Mouse (Mus musculus) forebrain, embryonic 16.5 days (tissue): Measurements from ENCODE around the gene 4930402H24Rik. TPM values are rescaled to one million over a fixed set of nuclear protein-coding genes. Genes with fewer than 3 reads are reported as not detected.
"Not testable (repeated sequence)": the region's sequence is repeated elsewhere in the genome, so short reads cannot be mapped to it uniquely, and the experiment has no call there.

ENCODE experiments used
- ATAC-seq: fragments of 200-750 bp; cut with Nextera tagmentation; 2 replicates; pipeline ENCODE4 v1.8.0; 2017; ENCODE audit warnings: mild to moderate bottlenecking, moderate library complexity
- H3K27ac ChIP-seq: fragments of 300-500 bp; sonication (generic); 2 replicates; pipeline ENCODE4 v1.5.1; 2014; ENCODE audit warnings: low read length, control low read depth
- H3K27me3 ChIP-seq: fragments of 300-500 bp; sonication (generic); replicated peaks from 2 replicates; pipeline ENCODE4 v1.6.1; 2014; ENCODE audit warnings: low read length; ENCODE audit not compliant: control insufficient read depth, insufficient read depth
- H3K36me3 ChIP-seq: fragments of 300-500 bp; sonication (generic); 2 replicates; pipeline ENCODE4 v1.6.1; 2014; ENCODE audit not compliant: control insufficient read depth, insufficient read depth
- H3K4me1 ChIP-seq: fragments of 300-500 bp; sonication (generic); replicated peaks from 2 replicates; pipeline ENCODE4 v1.6.1; 2014; ENCODE audit warnings: low read length; ENCODE audit not compliant: control insufficient read depth, insufficient read depth
- H3K4me2 ChIP-seq: fragments of 300-500 bp; sonication (generic); 2 replicates; pipeline ENCODE4 v1.6.1; 2014; ENCODE audit warnings: mild to moderate bottlenecking, low read length, control low read depth
- H3K4me3 ChIP-seq: fragments of 300-500 bp; sonication (generic); replicated peaks from 2 replicates; pipeline ENCODE4 v1.5.1; 2014; ENCODE audit warnings: mild to moderate bottlenecking, low read length, control low read depth
- H3K9ac ChIP-seq: fragments of 300-500 bp; sonication (generic); replicated peaks from 2 replicates; pipeline ENCODE4 v1.6.1; 2014; ENCODE audit warnings: low read depth, low read length, control low read depth
- H3K9me3 ChIP-seq: fragments of 300-500 bp; sonication (generic); 2 replicates; pipeline ENCODE4 v1.6.1; 2016; ENCODE audit warnings: low read length; ENCODE audit not compliant: control insufficient read depth
- WGBS: fragments of 180-500 bp; shearing (Covaris S2); extraction: QIAGEN DNeasy Blood & Tissue Kit; methylation state at CpG from one replicate; pipeline ENCODE4 v1.1.7; 2014; 5-methylcytosine and 5-hydroxymethylcytosine counted together
- polyA plus RNA-seq: library from polyadenylated mRNA; unstranded; fragments of >200 nt; fragmentation: Nextera tagmentation; extraction: Ambion mirVana; gene quantifications from 2 replicates; pipeline ENCODE4 v1.2.1, GENCODE M21; 2015

The 4930402H24Rik gene
- polyA plus RNA-seq, 1 experiment from 2014 or later = 109 TPM

- WGBS = 94% methylated on average over 4 of the region's 4 CpGs
- H3K9ac ChIP-seq = no peak overlapping the region
- no peak overlapping the region for H3K27ac ChIP-seq
- no peak overlapping the region for H3K4me3 ChIP-seq
- peaks cover 4% of the 10 kb centered on the region for H3K4me1 ChIP-seq
- H3K36me3 ChIP-seq = no peaks in the 10 kb centered on the region
- no peaks in the 10 kb centered on the region for H3K9me3 ChIP-seq
- no peak overlapping the region for H3K4me2 ChIP-seq
- H3K27me3 ChIP-seq = no peaks in the 10 kb centered on the region
- ATAC-seq = no peak
These were observed 76.7 kb downstream of the 4930402H24Rik start for GRCm38 (mm10) chr2:130829496-130829895.

DNA sequence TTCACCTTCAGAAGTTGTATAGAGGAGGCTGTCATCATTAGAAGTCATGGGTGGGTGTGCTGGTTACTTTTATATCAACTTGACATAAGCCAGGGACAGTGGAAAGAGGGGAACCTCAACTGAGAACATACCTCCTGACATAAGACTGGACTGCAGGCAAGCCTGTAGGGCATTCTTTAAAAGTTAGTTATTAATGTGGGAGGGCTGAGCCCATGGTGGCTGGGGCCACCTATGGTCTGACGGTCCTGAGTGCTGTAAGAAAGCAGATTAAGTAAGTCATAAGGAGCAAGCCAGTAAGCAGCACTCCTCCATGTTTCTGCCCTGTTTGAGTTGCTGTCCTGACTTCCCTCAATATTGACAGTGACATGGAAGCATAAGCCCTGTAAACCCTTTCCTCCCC, 77.5 kb downstream of the 4930402H24Rik start:
- no peak for ATAC-seq
- 79% methylated on average over 1 of the region's 1 CpGs for WGBS
- no peak overlapping the region for H3K4me2 ChIP-seq

GRCm38 (mm10) chr2:130828066-130828465, 78.1 kb downstream of the 4930402H24Rik start:
- not testable (repeated sequence) for H3K4me3 ChIP-seq, H3K4me1 ChIP-seq, H3K4me2 ChIP-seq, H3K27ac ChIP-seq, H3K27me3 ChIP-seq, ATAC-seq, H3K36me3 ChIP-seq, H3K9ac ChIP-seq, H3K9me3 ChIP-seq
- WGBS = 85% methylated on average over 3 of the region's 3 CpGs

More for the DNA sequence above, 77.5 kb downstream of the 4930402H24Rik start:
- no peaks in the 10 kb centered on the region for H3K9me3 ChIP-seq
- H3K4me3 ChIP-seq = no peak overlapping the region
- peaks cover 3% of the 10 kb centered on the region for H3K4me1 ChIP-seq
- H3K36me3 ChIP-seq = no peaks in the 10 kb centered on the region
- no peak overlapping the region for H3K9ac ChIP-seq
- H3K27ac ChIP-seq = no peak overlapping the region
- no peaks in the 10 kb centered on the region for H3K27me3 ChIP-seq

- H3K4me1 ChIP-seq = no peaks in the 10 kb centered on the region; the same call in 1 of the 2 replicates
- no peaks in the 10 kb centered on the region for H3K9me3 ChIP-seq
- ATAC-seq = 0 out of 2 replicates have a peak, but pooled peaks have one; percentile 45
- H3K4me2 ChIP-seq = no peak overlapping the region
- H3K27me3 ChIP-seq = no peaks in the 10 kb centered on the region
- H3K4me3 ChIP-seq = no peak overlapping the region
- H3K27ac ChIP-seq = no peak overlapping the region
- H3K36me3 ChIP-seq = no peaks in the 10 kb centered on the region
- 27% methylated on average over 2 of the region's 2 CpGs for WGBS
- no peak overlapping the region for H3K9ac ChIP-seq
These were observed 78.8 kb downstream of the 4930402H24Rik start for GRCm38 (mm10) chr2:130827410-130827809.

DNA sequence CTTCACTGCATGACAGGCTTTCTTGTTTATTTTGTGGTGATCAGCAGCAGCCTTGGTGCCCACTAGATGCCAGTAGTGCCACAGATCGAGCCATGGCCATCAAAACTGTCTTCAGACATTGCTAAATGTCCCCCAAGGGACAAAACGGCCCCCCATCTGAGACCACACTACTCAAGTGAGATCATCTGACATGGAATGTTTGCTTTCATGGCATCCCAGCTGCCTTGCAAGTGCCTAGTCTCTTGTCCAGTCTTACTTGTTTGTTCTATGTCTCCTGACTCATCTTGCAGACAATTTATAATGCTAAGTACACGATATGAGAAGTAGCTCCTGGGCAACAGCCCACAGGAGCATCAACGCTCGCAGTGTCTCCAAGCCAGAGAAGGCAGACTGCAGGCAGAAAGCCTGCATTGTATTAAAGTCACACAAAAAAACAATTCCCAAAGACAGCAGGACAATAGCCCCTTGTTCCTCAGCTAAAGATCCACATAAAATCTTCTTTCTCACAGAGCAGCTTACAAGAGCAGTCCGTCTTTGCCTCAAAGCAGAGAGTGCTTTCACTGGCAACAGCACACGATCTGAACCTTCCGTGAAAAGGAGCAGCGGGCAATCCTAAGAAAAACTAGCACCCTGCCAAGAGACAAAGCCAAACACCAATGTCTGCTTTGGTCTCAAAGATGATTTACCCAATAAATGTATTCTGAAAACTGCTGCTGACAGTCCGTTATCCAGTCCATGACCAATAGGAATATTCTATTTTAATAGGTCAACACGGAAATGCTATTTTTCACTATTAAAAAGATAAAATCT, 87.2 kb downstream of the 4930402H24Rik start:
- no peaks in the 10 kb centered on the region for H3K9me3 ChIP-seq
- ATAC-seq = 0 out of 2 replicates have a peak, but pooled peaks have one; percentile 15
- H3K4me2 ChIP-seq = no peak overlapping the region
- H3K4me3 ChIP-seq = no peak overlapping the region
- peaks cover 4% of the 10 kb centered on the region; the same call in 1 of the 2 replicates for H3K4me1 ChIP-seq
- H3K36me3 ChIP-seq = peaks cover 16% of the 10 kb centered on the region
- H3K27me3 ChIP-seq = no peaks in the 10 kb centered on the region
- no peak overlapping the region for H3K27ac ChIP-seq
- no peak overlapping the region for H3K9ac ChIP-seq
- 37% methylated on average over 11 of the region's 11 CpGs for WGBS

- Histone ChIP-seq H3K9me3 (no peaks in the 10 kb centered on the region; the same call in 1 of the 2 replicates), H3K4me1 (peaks cover 4% of the 10 kb centered on the region; the same call in 1 of the 2 replicates), H3K36me3 (peaks cover 17% of the 10 kb centered on the region), H3K9ac (no peak overlapping the region), H3K4me2 (no peak overlapping the region), H3K4me3 (no peak overlapping the region), H3K27me3 (no peaks in the 10 kb centered on the region), H3K27ac (no peak overlapping the region)
- no peak for ATAC-seq
- 95% methylated on average over 1 of the region's 1 CpGs for WGBS
These were observed 88.3 kb downstream of the 4930402H24Rik start for GRCm38 (mm10) chr2:130817865-130818264.

GRCm38 (mm10) chr2:130816205-130816604, 90.0 kb downstream of the 4930402H24Rik start:
- WGBS = 94% methylated on average over 5 of the region's 5 CpGs
- Histone ChIP-seq H3K9me3 (no peaks in the 10 kb centered on the region; the same call in 1 of the 2 replicates), H3K4me3 (no peak overlapping the region), H3K27me3 (no peaks in the 10 kb centered on the region), H3K27ac (no peak overlapping the region), H3K9ac (no peak overlapping the region), H3K4me2 (no peak overlapping the region), H3K36me3 (peaks cover 29% of the 10 kb centered on the region), H3K4me1 (peaks cover 4% of the 10 kb centered on the region; the same call in 1 of the 2 replicates)
- ATAC-seq = no peak

DNA sequence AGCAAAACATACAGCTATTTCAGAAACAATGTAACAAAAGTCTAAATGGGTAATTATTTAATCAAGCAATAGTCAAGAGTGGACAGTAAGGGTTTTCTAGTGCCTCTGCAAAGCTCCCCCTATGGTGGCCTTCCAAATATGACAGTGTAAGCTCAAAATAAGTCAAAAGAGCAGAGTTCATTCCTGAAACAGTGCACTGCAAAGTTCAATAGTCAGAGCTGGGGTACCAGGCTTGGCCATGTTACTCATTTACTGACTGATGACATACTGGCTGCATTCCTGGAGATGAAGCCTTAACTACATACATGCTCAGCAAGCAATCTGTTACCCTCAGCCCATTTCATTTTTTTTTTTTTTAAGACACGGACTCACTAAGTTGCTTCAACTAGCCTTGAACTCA, 91.7 kb downstream of the 4930402H24Rik start:
- peaks cover 4% of the 10 kb centered on the region; the same call in 1 of the 2 replicates for H3K4me1 ChIP-seq
- H3K36me3 ChIP-seq = peaks cover 36% of the 10 kb centered on the region
- WGBS = 85% methylated on average over 1 of the region's 1 CpGs
- H3K4me2 ChIP-seq = no peak overlapping the region
- no peak overlapping the region for H3K9ac ChIP-seq
- no peak overlapping the region for H3K4me3 ChIP-seq
- ATAC-seq = no peak
- no peak overlapping the region for H3K27ac ChIP-seq
- no peaks in the 10 kb centered on the region; the same call in 1 of the 2 replicates for H3K9me3 ChIP-seq
- no peaks in the 10 kb centered on the region for H3K27me3 ChIP-seq

- H3K9me3 ChIP-seq = no peaks in the 10 kb centered on the region; the same call in 1 of the 2 replicates
- no peak overlapping the region for H3K4me3 ChIP-seq
- ATAC-seq = no peak
- H3K27me3 ChIP-seq = no peaks in the 10 kb centered on the region
- H3K36me3 ChIP-seq = peaks cover 38% of the 10 kb centered on the region
- H3K27ac ChIP-seq = no peak overlapping the region
- no peaks in the 10 kb centered on the region for H3K4me1 ChIP-seq
- no peak overlapping the region for H3K9ac ChIP-seq
- 77% methylated on average over 6 of the region's 6 CpGs for WGBS
- H3K4me2 ChIP-seq = no peak overlapping the region
These were observed 92.5 kb downstream of the 4930402H24Rik start for GRCm38 (mm10) chr2:130813729-130814128.
